Mouse (Mus musculus) embryonic facial prominence, embryonic 14.5 days (tissue): ENCODE data around the gene Stom. TPM values are rescaled to one million over a fixed set of nuclear protein-coding genes. Genes with fewer than 3 reads are reported as not detected.

Experiments used
- ATAC-seq: fragments of 200-750 bp; cut with Nextera tagmentation; 2 replicates; pipeline ENCODE4 v1.8.0; 2017; ENCODE audit warnings: low read depth, moderate number of reproducible peaks, moderate TSS enrichment
- DNase-seq: peaks from one replicate; pipeline ENCODE4 v3.0.0-alpha.2; 2015; ENCODE audit warnings: low spot score
- H3K27ac ChIP-seq: fragments of 300-500 bp; sonication (generic); replicated peaks from 2 replicates; pipeline ENCODE4 v1.5.1; 2014; ENCODE audit warnings: low read depth, mild to moderate bottlenecking, low read length, moderate library complexity
- H3K27me3 ChIP-seq: fragments of 300-500 bp; sonication (generic); replicated peaks from 2 replicates; pipeline ENCODE4 v1.6.1; 2014; ENCODE audit warnings: low read length; ENCODE audit not compliant: control insufficient read depth, insufficient read depth
- H3K36me3 ChIP-seq: fragments of 300-500 bp; sonication (generic); 2 replicates; pipeline ENCODE4 v1.6.1; 2014; ENCODE audit warnings: low read length, mixed read lengths; ENCODE audit not compliant: control insufficient read depth, insufficient read depth
- H3K4me1 ChIP-seq: fragments of 300-500 bp; sonication (generic); 2 replicates; pipeline ENCODE4 v1.6.1; 2014; ENCODE audit warnings: antibody characterized with exemption, low read length; ENCODE audit not compliant: control insufficient read depth, insufficient read depth
- H3K4me2 ChIP-seq: fragments of 300-500 bp; sonication (generic); 2 replicates; pipeline ENCODE4 v1.6.1; 2014; ENCODE audit warnings: low read depth, mild to moderate bottlenecking, low read length, moderate library complexity, mixed read lengths
- H3K4me3 ChIP-seq: fragments of 300-500 bp; sonication (generic); 2 replicates; pipeline ENCODE4 v1.5.1; 2014; ENCODE audit warnings: low read depth, mild to moderate bottlenecking, low read length
- H3K9ac ChIP-seq: fragments of 300-500 bp; sonication (generic); 2 replicates; pipeline ENCODE4 v1.6.1; 2014; ENCODE audit warnings: low read depth, mild to moderate bottlenecking, low read length, moderate library complexity, mixed read lengths
- H3K9me3 ChIP-seq: fragments of 300-500 bp; sonication (generic); 2 replicates; pipeline ENCODE4 v1.6.1; 2016; ENCODE audit warnings: low read length; ENCODE audit not compliant: control insufficient read depth
- WGBS: fragments of 180-500 bp; shearing (Covaris S2); extraction: QIAGEN DNeasy Blood & Tissue Kit; methylation state at CpG from one replicate; pipeline ENCODE4 v1.1.7; 2014; 5-methylcytosine and 5-hydroxymethylcytosine counted together
- polyA plus RNA-seq: library from polyadenylated mRNA; unstranded; fragments of >200 nt; fragmentation: Nextera tagmentation; extraction: Ambion mirVana; gene quantifications from 2 replicates; pipeline ENCODE4 v1.2.1, GENCODE M21; 2014

The Stom gene
- 30.2 and 33.2 TPM in 2 replicates for polyA plus RNA-seq

DNA sequence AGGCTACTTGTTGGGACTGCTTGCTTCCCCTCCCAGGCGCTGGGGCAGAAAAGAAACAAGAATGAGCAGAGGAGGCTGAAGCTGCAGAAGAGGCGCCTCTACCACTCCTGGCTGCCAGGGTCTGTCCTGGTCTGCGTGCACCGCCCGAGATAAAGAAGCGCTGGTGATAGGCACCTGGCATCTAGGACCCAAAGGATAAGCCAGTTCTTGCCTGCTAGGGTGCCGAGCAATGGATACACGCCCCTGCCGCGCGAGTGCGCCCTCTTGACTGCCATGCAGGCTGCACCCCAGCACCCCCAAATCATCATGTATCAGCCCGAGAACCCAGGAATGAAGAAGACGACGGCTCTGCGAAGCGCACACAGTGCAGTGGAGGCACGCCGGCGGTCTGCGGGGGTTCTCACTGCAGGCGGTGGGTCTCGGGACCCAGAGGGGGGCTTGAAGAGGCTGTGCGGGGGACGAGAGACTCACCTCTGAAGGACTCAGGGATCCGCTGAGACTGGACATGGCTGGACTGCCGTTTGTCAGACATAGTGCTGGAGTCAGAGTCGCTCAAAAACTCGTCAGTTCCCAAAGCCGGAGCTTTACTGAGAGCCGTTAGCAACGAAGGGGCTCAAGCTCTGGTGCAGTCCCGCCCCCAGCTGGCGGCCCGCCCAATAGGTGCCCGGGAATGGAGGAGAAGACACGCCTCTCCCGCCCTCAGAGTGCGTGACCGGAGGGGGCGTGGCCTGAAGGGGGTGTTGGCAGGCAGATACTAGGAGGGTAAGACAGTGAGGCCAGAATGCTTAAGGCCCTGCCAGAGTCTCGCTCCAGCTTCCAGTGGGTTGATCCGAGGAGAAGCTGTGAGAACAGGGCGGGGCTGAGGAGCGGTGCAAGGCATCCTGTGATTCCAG lies at the start of gene Stom:
TSS of gene Stom (minus strand) at position 589 of the 893 bp plus-strand sequence.
- under 1% methylated on average over 36 of the region's 45 CpGs for WGBS
- H3K27ac ChIP-seq: peak within 1 kb of the TSS; percentile 76

DNA sequence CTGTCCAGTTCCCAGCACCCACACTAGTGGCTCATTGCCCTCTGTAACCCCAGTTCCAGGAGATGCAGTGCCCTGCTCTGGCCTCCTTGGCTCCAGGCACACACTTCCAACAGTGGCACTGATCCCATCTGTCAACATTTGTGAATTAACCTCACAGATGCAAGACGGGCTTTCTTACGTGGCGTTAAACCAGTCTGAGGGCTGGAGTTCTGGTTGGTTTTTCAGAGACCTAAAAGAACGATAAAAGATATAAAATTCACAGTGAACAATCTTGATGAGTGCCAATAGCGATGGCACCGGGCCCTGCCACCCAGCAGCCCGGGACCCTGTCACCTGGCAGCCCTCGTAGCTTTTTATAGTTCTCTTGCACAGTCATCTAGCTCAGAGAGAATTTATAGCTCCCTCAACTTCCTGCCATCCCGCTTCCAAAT lies 48.7 kb upstream of the Stom start:
- Histone ChIP-seq H3K9ac (no peak overlapping the region), H3K4me3 (no peak overlapping the region), H3K27ac (no peak overlapping the region), H3K36me3 (no peaks in the 10 kb centered on the region), H3K27me3 (no peaks in the 10 kb centered on the region), H3K4me1 (no peaks in the 10 kb centered on the region), H3K9me3 (0 out of 2 replicates have a peak, but pooled peaks cover 6% of the 10 kb centered on the region), H3K4me2 (no peak overlapping the region)
- WGBS: 76% methylated on average over 9 of the region's 9 CpGs
- ATAC-seq (no peak), DNase-seq (no peak)

More for the DNA sequence above, at the start of gene Stom:
- Histone ChIP-seq H3K4me3 (peak within 1 kb of the TSS; percentile 52), H3K9ac (peak within 1 kb of the TSS; percentile 70), H3K4me2 (peak within 1 kb of the TSS; percentile 87), H3K36me3 (no peaks in the 10 kb centered on the region), H3K4me1 (peaks cover 17% of the 10 kb centered on the region), H3K9me3 (no peaks in the 10 kb centered on the region), H3K27me3 (no peaks in the 10 kb centered on the region)
- DNase-seq: peak; percentile 99
- peak; percentile 98 for ATAC-seq

DNA sequence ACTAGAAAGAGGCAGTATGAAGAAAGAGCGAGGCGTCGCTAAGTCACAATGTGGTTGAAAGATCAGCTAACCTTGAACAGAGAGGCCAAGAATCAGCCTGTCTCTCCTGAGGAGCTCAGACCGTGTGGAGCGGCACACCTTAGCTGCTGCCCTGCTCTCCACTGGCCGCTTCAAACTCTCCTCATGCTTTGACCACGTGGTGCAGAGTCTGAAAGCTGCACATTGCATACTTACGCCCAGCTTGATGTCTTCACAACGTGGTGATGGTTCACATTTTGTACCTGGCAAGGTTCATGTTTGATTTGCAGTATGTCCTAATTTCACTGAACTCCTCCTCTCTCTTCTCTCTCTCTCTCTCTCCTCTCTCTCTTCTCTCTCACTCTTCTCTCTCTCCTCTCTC lies 42.5 kb upstream of the Stom start:
- H3K4me2 ChIP-seq: no peak overlapping the region
- WGBS: 64% methylated on average over 9 of the region's 9 CpGs

DNA sequence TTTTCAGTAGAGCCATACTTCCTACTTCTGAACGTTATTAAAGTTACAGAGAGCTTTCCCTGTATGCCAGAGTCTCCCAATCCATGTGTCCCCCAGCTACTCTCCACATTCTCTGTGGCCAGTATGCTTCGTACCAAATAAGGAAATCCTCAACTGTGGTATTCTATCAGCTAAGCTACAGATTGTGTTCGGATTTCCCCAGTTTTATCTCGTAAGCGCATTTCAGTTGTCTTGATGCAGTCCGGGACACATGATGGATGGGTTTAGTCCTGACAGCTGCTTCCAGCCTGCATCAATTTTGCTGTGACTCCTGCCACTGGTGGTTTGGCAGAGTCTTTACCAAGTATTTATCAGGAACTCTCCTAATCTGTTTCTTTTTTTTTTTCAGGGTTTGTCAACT lies 40.8 kb upstream of the Stom start:
- ATAC-seq (no peak), DNase-seq (no peak)
- no peaks in the 10 kb centered on the region for H3K4me1 ChIP-seq
- H3K27me3 ChIP-seq: no peaks in the 10 kb centered on the region
- H3K36me3 ChIP-seq: no peaks in the 10 kb centered on the region
- H3K4me2 ChIP-seq: no peak overlapping the region
- no peak overlapping the region for H3K27ac ChIP-seq
- no peak overlapping the region for H3K9ac ChIP-seq
- H3K9me3 ChIP-seq: no peaks in the 10 kb centered on the region
- H3K4me3 ChIP-seq: no peak overlapping the region
- 51% methylated on average over 6 of the region's 6 CpGs for WGBS

More for the DNA sequence above, 42.5 kb upstream of the Stom start:
- ATAC-seq (no peak), DNase-seq (no peak)
- H3K4me3 ChIP-seq: no peak overlapping the region
- H3K27ac ChIP-seq: no peak overlapping the region
- no peak overlapping the region for H3K9ac ChIP-seq
- H3K27me3 ChIP-seq: no peaks in the 10 kb centered on the region
- no peaks in the 10 kb centered on the region for H3K4me1 ChIP-seq
- H3K36me3 ChIP-seq: no peaks in the 10 kb centered on the region
- no peaks in the 10 kb centered on the region for H3K9me3 ChIP-seq

DNA sequence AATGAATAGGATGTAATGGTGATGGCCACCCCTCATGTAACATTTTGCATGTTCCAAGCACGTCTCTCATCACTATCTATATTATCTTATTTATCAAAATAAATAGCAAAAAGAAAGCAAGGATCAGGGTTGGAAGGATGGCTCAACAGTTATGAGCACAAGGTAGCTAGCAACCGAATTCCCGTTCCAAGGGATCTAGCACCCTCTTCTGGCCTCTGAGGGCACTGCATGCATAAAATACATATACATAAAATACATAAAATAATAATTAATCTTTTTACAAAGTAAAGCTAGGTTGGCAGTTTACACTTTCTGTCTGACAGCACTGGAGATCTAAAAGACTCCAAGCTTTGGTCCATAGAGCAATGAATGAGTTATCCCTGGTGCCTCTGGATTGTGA lies 36.2 kb upstream of the Stom start:
- no peaks in the 10 kb centered on the region for H3K27me3 ChIP-seq
- no peaks in the 10 kb centered on the region for H3K4me1 ChIP-seq
- no peak overlapping the region for H3K4me3 ChIP-seq
- no peak for DNase-seq
- no peaks in the 10 kb centered on the region for H3K9me3 ChIP-seq
- H3K9ac ChIP-seq: no peak overlapping the region
- no peaks in the 10 kb centered on the region for H3K36me3 ChIP-seq
- no peak overlapping the region for H3K4me2 ChIP-seq
- no peak overlapping the region for H3K27ac ChIP-seq
- ATAC-seq: no peak
- 19% methylated on average over 3 of the region's 3 CpGs for WGBS

DNA sequence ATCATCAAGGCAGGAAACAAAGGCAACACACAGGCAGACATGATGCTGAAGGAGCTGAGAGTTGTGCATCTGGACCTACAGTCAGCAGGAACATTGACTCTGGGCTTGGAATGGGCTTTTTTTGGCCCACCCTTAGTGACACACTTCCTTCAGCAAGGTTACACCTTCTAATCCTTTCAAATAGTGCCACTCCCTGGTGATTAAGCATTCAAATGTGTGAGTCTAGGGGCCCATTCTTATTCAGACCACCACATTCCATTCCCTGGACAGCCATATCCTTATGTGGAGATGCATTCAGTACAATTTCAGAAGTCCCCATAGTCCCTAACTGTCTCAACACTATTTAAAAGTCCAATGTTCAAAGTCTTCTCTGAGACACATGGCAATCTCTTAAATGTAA lies 33.9 kb upstream of the Stom start:
- no peaks in the 10 kb centered on the region for H3K9me3 ChIP-seq
- H3K27me3 ChIP-seq: no peaks in the 10 kb centered on the region
- no peaks in the 10 kb centered on the region for H3K36me3 ChIP-seq
- H3K4me1 ChIP-seq: no peaks in the 10 kb centered on the region
- H3K4me3 ChIP-seq: no peak overlapping the region
- H3K27ac ChIP-seq: no peak overlapping the region
- no peak overlapping the region for H3K9ac ChIP-seq
- H3K4me2 ChIP-seq: no peak overlapping the region
- DNase-seq: no peak
- ATAC-seq: no peak

DNA sequence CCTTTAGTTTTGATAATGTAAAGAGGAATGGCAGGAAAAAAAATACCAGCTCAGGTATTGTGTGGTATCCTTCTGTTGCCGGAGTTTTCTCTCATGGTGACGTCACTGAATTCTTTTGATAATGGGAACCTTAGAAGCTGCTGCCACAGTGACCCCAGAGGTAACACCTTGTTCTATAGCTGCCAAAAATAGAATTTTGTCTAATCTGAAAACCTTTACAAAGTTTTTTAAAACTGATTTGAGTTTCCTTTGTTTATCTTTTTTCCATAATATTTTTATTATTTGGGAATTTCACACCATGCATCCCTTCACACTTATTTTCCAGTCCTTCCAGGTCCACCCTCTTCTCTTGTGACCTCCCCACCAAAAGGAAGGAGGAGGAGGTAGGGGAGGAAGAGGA lies 30.9 kb upstream of the Stom start, which contains the start of gene 4930568D16Rik:
TSS of gene 4930568D16Rik (minus strand) at position 101 of the 400 bp plus-strand sequence.
- no peaks in the 10 kb centered on the region for H3K27me3 ChIP-seq
- DNase-seq: no peak
- H3K36me3 ChIP-seq: no peaks in the 10 kb centered on the region
- H3K27ac ChIP-seq: no peak within 1 kb of the TSS
- H3K9me3 ChIP-seq: peaks cover 5% of the 10 kb centered on the region; the same call in 1 of the 2 replicates
- 70% methylated on average over 2 of the region's 2 CpGs for WGBS
- H3K4me2 ChIP-seq: no peak within 1 kb of the TSS
- H3K4me1 ChIP-seq: no peaks in the 10 kb centered on the region
- no peak within 1 kb of the TSS for H3K9ac ChIP-seq
- ATAC-seq: no peak
- H3K4me3 ChIP-seq: no peak within 1 kb of the TSS

DNA sequence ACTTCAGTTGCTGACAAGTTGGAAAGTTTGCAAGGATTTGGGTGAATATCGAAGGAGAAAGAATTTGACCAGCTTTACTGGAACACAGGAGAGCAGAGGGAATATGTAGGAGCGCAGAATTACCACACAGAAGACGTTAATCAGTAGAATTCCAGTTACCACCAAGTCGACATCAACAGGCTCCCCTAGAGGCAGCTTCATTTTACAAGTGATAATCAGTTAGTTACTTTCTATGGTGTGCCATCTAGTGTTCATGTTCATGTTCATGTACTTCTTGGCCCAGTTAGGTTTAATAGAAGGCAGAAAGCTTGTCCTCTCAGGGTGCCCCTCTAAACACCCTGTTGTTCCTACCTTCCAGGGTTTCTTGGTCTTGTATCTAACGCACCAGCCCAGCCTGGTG lies 12.4 kb upstream of the Stom start:
- Histone ChIP-seq H3K36me3 (no peaks in the 10 kb centered on the region), H3K4me1 (no peaks in the 10 kb centered on the region), H3K9me3 (no peaks in the 10 kb centered on the region), H3K4me3 (no peak overlapping the region), H3K4me2 (no peak overlapping the region), H3K27me3 (no peaks in the 10 kb centered on the region), H3K27ac (no peak overlapping the region), H3K9ac (no peak overlapping the region)
- ATAC-seq (no peak), DNase-seq (peak; percentile 79)
- WGBS: 51% methylated on average over 5 of the region's 5 CpGs

DNA sequence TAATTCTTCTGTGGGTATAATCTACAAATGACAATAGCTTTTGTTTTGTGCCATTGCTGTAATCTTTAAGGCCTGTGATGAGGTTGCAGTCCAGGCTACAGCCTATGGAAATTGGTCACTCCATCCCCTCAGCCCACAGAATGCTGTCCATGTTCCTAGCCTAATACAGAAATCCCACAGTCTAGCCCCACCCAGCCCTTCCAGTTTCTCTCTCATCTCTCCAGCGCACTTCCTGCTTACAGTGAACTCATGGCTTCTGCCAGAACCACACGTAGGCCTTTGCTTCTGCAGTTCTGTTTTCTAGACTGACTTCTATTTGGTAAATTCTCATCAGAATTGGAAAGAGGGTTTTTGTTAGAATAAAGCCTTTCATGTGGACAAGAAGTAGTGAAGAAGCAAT lies 9.2 kb upstream of the Stom start:
- H3K4me1 ChIP-seq: no peaks in the 10 kb centered on the region
- no peak overlapping the region for H3K9ac ChIP-seq
- H3K36me3 ChIP-seq: no peaks in the 10 kb centered on the region
- H3K9me3 ChIP-seq: no peaks in the 10 kb centered on the region
- no peak for ATAC-seq
- H3K27ac ChIP-seq: no peak overlapping the region
- H3K4me3 ChIP-seq: no peak overlapping the region
- no peak for DNase-seq
- WGBS: 64% methylated on average over 2 of the region's 2 CpGs
- H3K27me3 ChIP-seq: no peaks in the 10 kb centered on the region
- H3K4me2 ChIP-seq: no peak overlapping the region
